Mouse (Mus musculus): ENCODE data around the gene Gdf11.

Gene Gdf11

GRCm38 (mm10) chr10:128919203-128919631 lies 27.7 kb upstream of the Gdf11 start:
- DNase-seq (ENCODE audit: low read depth), result no peak

GRCm38 (mm10) chr10:128918246-128918645 lies 26.7 kb upstream of the Gdf11 start:
- DNase-seq (ENCODE audit: low read depth), result no peak

- DNase-seq (ENCODE audit: low read depth), result no peak
These were observed 25.9 kb upstream of the Gdf11 start for GRCm38 (mm10) chr10:128917400-128917799.

GRCm38 (mm10) chr10:128916665-128917064 lies 25.1 kb upstream of the Gdf11 start:
- no peak for DNase-seq (ENCODE audit: low read depth)

- DNase-seq (ENCODE audit: low read depth), result no peak
These were observed 24.0 kb upstream of the Gdf11 start for GRCm38 (mm10) chr10:128915550-128915949.

- DNase-seq (ENCODE audit: low read depth), result no peak
These were observed 22.2 kb upstream of the Gdf11 start for GRCm38 (mm10) chr10:128913696-128914095.

DNA sequence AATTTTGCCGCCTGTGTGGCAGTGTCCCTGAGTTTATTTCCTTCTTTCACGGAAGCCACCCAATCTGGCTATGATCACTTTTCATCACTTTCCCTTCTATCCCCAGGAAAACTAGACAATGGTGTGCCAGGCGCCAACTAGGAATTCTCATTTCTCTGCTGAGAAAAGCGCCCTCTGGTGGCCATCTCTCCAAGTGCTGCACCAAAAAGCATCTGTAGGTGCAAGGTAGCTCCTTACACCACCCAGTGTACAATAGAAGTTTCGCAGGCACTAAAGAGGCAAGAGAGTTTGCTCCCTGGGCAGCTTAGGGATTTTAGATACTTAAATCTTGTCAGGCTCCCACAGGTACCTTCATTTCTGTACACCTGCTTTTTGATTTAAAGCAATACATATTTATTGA lies 21.7 kb upstream of the Gdf11 start:
- peak; percentile 90 for DNase-seq (ENCODE audit: low read depth)

GRCm38 (mm10) chr10:128912791-128913190 lies 21.3 kb upstream of the Gdf11 start:
- no peak for DNase-seq (ENCODE audit: low read depth)

DNA sequence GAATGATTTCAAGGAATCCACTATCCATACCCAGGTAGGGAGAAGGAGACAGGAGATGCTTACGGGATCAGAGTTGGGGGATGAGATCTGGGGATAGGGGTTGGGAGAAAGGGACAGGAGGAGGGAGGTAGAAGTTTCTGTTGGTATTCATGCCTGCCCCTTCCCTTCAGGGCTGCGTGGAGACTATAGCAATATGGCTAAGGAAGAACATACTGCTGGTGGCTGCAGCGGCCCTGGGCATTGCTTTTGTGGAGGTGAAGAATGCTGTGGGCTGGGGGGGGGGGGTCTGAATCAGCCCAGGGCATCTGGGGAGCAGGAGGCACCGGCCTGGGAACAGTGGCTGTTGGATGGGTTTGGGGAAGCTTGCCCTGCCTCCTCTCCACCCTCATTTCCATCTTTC lies 20.8 kb upstream of the Gdf11 start:
- DNase-seq (ENCODE audit: low read depth), result no peak

DNA sequence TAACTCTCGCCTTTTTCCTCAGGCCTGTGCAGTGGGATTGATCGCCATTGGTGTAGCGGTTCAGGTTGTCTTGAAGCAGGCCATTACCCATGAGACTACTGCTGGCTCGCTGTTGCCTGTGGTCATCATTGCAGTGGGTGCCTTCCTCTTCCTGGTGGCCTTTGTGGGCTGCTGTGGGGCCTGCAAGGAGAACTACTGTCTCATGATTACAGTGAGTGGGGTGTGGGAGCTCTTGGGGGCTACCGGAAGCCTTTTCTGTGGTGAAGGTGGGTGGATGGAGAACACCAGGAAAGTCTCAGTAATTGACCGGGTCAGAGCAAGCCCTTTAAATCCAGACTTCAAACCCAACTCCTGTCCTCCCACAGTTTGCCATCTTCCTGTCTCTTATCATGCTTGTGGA lies 19.9 kb upstream of the Gdf11 start:
- no peak for DNase-seq (ENCODE audit: low read depth)

DNA sequence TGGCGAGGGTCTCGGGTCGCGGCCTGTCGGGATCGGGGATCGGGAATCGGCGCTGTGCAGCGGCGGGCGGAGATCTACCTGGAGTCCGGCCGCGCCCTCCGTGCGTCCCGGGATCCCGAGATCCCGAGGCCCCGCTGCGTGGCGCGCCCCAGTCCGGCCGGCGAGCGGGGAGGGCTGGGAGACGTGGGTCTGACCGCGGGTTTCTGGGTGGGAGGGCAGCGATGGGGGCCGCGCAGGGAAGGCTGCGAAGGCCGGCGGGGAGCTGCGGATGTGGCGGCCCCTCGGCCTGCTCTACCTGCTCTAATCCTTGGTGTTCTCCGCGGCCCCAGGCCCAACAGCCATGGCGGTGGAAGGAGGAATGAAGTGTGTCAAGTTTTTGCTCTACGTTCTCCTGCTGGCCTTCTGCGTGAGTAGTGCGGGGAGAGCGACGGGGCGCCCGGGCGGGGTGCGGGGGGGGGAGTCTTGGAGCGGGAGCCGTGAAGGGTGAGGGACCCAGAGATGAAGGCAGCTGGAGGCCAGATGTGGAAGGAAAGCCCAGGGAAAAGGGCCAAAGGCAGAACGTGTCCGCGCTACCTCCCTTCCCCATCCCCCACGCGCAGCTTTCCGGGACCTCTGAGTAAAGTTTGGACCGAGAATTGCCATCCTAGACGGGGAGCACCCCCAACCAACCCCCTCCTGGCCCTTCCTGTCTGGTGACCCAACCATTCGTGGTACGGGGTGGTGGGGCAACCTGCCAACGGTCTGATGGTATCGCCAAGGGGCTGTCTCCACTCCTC lies 18.7 kb upstream of the Gdf11 start:
- no peak for DNase-seq (ENCODE audit: low read depth)

GRCm38 (mm10) chr10:128909567-128910028 lies 18.1 kb upstream of the Gdf11 start:
- no peak for DNase-seq (ENCODE audit: low read depth)

DNA sequence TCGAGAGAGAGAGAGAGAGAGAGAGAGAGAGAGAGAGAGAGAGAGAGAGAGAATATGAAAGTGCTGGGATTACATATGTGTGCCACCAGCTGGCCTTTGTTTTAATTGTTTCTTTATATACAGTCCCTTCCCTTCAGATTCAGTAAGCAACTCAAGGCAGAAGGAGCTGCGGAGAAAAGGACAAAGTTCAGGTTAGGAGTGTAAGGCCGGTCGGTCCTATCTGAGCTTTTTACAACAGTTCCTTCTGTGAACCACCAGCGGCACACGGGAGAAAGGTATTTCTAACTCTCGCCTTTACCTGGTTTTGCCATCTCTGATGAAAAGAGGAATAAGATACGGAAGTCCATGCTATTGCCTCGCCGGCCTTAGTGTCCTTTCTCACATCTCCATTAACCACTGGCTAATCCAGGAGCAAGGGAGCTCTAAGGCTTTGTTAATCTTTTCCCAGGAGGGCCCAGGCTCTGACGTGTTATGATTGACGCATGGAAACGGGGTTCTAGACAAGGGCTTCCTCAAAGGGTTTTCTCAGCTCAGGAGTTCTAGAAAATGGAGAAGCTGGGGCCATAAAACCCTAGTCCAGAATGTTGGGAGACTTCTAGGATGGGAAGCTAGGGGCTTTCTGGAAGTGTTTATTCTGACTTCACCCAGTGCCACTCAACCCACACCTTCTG lies 17.4 kb upstream of the Gdf11 start:
- DNase-seq (ENCODE audit: low read depth), result no peak

DNA sequence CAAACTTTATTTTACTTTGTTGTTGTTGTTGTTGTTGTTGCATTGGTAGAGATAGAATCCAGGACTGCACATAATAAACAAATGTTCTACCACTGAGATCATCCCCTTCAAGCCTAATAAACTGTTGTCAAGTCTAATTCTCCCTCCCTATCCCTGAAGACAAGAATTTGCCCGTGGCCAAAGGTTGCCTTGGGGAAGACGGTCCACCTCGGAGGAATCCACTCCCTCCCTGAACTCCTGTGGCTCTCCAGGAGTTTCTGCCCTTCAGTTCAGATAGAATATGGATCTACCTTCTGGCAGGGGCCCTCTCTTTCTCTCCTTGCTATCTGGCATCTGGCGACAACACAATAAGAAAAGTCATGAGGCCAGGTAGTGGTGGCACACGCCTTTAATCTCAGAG lies 13.3 kb upstream of the Gdf11 start:
- no peak for DNase-seq (ENCODE audit: low read depth)

DNA sequence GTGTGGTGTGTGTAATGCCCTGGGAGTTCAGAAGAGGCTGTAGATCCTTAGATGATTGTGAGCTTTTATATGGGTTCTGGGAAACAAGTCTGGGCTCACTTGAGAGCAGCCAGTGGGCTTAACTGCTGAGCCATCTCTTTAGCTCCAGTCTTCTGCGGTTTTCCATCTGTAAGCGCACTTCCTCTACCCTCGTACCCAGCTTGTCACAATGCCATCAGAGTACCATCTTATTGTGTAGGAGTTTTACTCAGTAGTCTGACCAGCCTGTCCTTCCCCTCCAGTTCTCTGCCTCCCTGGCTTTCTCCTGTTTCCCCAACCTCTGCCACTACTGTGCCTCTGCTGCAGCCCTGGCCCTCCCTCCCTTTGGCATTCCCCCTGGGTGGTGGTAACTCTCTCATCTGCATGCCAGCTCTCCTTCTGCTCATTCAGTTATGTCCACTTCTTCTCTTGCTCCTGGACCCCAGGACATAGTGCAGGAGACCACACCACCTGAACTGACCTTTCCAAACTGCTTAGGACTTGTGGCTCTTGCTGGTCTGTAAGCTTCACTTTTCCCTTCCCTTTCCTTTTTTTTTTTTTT lies 11.0 kb upstream of the Gdf11 start:
- no peak for DNase-seq (ENCODE audit: low read depth)

DNA sequence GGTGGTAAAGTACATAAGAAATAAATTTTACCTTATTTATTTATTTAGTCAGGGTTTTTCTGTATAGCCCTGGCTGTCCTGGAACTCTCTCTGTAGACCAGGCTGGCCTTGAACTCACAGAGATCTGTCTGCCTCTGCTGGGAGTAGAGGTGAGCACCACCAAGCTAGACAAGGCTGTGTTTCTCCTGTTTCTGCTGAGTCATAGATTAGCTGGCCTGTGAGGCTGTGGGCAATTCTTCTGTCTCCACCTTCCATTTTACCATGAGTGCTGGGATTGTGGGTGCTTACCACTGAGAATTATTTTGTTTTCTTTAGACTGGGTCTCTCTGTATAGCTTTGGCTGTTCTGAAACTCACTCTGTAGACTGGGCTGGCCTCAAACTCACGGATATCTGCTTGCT lies 9.9 kb upstream of the Gdf11 start:
- no peak for DNase-seq (ENCODE audit: low read depth)

DNA sequence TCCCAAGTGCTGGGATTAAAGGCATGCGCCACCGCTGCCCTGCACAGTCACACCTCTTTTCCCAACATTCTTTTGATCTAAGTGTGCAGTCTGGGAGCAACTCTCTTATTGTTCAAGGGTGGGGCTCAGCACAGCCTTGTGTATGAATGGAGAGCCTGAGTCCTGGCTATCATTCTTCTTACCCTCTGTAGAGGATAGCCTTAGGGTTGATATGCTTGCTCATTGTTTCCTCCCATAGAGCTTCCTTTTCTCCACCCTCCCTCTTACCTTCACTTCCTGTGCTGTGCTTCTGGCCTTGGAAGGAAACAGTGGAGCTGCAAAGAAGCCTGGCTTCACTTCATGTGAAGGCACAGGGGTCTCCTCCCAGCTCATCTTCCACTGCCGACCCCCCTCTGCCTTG lies 9.2 kb upstream of the Gdf11 start, which contains the start of gene Cd63:
Cd63 (plus strand) TSS at position 292 of the 400 bp plus-strand sequence.
- no peak for DNase-seq (ENCODE audit: low read depth)

DNA sequence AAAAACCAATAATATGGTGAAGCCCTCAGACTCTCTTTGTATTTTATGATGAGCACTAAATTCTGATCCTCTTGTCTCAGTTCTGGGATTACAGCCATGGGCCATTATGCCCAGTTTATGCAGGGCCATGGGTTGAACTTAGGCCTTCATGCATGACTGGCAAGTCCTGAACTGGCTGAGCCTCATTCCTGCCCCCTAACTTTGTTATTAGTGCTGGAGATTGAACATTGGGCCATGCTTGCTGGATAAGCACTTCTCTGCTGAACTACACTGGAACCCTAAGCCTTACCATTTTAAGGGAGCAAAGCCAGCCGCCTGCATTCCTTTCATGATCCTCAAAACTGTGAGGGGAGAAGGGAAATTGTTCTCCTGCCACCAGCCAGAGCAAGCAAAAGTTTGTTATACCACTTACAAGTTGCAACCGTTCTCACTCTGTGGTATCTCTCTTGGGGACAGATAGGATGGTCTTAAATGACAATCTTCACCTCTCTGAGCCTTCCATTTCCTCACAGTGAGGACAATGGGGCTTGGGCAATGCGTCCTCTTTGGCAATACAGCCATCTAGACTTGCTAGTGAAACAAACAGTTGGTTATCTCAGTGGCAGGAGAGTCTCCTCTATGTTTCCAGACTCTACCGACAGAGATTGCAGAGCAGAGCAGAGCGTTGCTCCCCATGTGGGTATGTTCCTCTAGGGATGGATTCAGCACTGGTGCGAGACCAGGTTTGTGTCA lies 8.4 kb upstream of the Gdf11 start:
- no peak for DNase-seq (ENCODE audit: low read depth)

GRCm38 (mm10) chr10:128897501-128897900 lies 6.0 kb upstream of the Gdf11 start:
- DNase-seq (ENCODE audit: low read depth), result no peak

DNA sequence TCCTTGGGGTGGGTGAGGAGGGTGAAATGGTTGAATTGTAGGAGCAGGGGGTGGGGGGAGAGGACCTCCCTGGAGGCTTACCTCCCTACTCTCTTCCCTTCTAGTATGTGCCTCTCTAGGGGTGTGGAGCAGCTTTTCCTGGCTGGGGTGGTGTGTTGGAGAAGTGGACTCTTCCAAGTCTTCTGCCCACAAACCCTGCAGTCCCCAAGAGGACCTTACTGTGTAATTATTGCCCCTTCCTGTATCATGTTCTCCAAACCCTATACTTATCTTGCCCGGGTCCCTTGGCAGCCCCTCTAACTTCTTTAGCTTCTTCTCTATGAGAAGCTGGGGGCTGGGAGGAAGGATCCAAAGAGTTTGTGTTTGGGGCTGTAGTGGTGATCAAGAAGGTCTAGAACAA lies 5.3 kb upstream of the Gdf11 start:
- DNase-seq (ENCODE audit: low read depth), result no peak

GRCm38 (mm10) chr10:128895952-128896693 lies 4.6 kb upstream of the Gdf11 start:
- DNase-seq (ENCODE audit: low read depth), result no peak

GRCm38 (mm10) chr10:128895437-128895836 lies 3.9 kb upstream of the Gdf11 start:
- DNase-seq (ENCODE audit: low read depth), result peak; percentile 93
